Mouse (Mus musculus): ENCODE results near the gene Pklr.

The Pklr gene

DNA sequence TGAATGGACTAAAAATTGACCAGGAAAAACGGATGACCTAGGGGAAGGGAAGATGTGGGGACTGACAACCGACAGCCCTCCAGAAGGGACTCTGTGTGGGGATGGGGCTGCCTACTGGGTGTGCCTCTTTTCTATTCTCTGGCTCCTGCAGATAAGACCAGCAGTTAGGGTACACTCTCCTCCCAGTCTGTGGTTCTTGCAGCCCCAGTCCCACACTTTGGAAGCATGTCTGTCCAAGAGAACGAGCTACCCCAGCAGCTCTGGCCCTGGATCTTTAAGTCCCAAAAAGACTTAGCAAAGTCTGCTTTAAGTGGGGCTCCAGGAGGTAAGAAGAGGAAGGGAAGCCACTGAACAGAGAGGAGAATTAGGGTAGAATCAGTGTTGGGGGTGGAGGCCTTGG lies at the start of gene Pklr:
Gene Pklr, plus strand, starts transcription at position 185 of the 400 bp plus-strand sequence.
- DNase-seq (ENCODE audit: low spot score): no peak

DNA sequence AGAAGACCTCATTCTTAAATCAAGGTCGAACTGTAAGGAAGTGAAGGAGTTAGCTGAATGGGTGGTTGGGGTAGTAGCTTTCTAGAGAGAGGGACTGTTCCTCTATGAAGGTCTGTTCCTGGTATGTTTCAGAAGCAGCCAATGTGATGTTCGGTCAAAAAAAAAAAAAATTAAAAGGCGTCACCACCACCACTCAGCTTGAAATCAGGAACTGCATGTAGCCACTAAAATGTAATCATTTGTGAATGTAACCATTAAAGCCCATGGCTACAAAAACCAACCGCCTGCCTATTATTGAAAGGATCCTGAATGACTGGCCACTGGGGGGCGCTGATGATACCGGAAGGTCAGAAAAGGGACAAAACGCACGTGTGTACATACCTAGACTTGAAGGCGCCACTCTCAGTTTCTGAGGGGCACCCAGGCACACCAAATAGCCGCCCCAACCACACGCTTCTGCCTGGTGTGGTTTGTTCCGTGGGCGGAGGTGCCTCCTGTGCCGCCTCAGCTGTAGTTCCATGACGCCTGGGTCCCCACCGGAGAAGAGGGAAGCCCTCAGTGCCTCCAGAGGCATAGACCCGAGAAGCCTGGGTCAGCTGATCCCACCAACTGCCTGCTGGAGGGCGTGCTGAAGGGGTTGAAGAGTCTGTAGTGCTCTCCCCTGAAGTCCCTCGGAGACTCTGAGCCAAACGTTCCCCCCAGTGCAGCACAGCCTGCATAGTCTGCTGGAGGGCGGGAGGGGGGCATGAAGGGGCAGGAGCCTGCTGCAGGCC lies 48.4 kb upstream of the Pklr start:
- peak; percentile 90 for DNase-seq (ENCODE audit: low spot score)

DNA sequence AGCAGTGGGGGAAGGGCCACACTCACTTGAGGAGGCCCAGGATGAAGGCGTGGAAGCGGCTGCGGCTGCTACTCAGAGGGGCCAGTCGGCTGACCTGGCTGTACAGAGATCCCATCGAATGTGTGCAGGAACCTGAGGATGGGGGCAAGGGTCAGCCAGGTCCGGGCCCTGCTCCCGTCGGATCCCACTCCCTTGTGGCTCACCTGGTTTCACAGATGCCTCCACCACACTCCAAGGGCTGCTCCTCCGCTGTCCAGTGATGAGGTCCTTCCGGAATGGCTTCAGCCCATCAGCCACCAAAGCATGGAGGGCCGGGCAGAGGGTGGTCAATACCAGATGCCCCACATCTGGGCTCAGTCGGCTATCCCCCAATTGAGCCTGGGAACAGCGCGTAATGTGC lies 47.0 kb upstream of the Pklr start:
- no peak for DNase-seq (ENCODE audit: low spot score)

DNA sequence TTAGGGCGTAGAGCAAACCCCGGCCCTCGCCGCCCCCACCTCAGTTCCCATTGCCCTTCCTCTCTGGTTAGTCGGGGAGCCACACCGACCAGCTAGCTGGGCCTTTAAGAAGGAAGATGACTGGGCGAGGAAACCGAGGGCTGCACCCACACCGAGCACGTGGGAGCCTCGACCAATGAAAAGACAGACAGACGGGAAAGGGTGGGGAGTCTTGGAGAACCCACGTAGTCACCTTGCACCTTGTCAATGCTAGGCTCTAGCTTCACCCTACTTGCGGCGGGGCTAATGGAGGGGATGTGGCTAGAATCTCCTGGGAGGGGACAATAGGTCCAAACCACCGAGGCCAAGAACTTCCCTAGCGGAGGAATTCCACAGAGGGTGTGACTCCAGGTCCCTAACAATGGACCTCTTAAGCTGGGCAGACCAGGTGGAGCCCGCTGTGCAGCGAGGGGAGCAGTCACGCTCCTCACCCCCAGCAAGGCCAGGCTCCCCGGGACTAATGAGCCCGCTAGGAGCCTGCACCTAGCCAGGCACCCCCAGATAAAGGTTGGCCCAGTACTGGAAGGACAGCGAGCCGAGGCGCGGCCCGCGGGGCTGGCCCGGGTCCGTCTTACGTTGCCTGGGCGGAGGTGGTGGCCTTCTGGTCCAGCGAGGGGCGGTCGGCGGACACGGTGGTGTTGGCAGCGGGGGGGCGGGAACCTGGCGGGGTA lies 45.9 kb upstream of the Pklr start:
- peak; percentile 88 for DNase-seq (ENCODE audit: low spot score)

DNA sequence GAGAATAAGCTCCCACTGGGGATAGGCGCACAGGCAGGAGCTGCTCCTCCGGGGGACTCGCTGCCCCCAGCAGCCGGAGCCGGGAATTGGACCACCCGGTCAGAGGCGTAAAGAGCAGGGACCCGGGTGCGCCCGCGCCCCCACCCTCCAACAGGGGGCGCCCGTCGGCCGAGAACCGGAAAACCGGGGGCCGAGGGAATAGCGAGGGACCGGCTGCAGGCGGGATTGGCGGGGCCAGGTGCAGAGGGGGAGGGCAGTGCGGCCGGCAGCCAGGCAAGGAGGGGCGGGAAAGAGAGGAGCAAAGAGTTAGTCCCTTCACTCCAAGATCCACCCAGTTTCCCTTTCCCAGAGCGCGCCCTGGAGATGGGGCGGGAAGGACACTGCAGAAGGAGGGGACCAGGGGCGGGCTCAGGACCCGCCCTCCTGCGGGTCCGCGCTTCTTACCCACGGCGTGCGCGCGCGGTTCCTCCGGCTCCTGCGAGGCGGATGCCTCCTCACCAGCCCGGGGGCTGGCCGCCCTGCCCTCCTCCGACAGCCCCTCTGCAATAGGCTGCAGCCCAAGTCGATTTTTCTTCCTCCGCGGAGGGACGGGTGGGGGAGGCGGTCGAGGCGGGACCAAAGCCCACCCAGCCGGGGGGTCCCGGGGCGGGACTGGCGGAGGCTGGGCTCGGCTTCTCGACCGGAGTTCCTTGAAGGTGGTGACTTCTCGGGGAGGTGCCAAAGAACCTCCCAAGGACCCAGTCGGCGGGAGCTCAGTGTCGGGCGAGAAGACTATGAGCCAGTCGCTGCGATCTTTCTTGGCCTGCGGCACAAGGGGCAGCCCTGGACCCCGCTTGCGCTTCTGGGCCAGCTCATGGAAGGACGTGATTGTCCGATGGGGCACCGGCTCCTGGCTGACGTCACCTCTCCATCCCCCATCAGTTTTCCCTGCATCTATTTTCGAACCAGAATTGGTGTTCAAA lies 45.0 kb upstream of the Pklr start:
- peak; percentile 81 for DNase-seq (ENCODE audit: low spot score)

DNA sequence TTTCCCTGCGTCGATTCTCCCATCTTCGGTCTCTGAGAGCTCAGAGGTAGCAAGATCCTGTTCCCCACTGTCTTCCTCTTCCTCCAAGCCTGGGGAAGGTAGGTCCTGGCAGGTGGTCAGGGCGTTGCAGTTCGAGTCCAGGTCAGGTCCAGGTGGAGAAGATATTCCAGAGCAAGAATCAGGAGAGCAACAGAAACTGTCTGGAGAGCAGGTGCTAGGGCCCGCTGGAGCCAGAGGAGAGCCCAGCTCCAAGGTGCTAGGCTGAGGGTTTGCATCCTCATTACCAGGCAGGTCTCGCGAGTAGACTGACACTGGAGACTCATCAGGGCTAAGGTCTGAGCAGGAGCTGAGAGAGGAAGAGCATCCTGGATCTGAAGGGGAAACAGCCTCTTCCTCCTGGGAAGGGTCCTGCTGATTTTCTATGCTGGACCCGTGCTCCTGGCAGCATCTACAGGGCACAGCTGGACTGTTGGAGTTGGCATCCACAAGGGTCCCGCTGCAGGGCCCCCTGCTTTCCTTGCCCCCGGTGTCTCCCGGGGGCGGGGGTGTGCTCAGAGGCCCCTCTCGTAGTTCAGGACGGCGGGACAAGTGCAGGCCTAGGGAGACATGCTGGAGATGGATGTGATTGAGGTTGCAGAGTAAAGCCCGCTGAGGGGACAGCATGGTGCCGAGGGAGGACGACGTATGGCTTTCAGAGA lies 44.0 kb upstream of the Pklr start:
- DNase-seq (ENCODE audit: low spot score): no peak

DNA sequence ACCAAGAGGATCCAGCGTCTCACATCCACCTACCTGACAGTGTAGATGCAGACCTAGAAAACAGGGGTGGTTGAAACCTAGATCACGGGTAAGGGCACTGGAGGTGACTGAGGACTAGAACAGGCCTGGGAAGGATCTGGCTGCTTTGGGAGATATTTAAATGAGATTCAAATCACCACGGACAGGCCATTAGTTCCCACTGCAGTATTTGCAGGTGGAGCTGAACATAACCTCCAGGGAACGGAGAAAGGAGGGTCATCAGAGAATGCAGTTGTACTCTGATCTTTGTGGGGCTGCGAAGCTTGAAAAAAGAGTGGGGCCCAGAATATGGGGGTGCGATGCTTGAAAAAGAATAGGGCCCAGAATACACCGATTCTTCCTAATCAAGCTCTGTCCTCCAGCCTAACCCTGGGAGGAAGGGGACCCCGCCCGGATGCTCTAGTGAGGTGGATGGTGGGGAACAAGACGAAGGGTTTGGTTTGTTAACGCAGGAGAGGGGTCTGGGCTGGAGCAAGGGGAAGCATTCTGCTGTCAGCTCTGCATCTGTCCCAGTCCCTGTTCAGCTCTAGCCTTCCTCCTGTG lies 43.3 kb upstream of the Pklr start:
- DNase-seq (ENCODE audit: low spot score): no peak

DNA sequence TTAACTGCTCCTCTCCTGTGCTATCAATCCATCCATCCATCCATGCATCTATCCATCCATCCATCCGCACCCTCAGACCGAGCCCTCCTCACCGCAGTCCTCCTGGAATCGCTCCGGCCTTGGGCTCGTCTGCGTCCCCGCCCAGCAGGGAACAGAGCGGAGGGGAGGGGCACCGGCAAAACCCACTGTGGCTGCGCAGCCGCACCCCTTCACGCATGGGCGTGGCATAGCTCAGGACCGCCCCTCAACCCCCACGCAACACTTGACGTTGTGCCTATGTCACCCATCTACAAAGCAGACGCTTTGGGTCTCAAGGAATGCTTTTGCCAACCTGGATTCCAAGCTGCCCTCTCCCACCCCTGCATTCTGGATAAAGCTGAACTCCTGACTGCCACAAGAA lies 42.8 kb upstream of the Pklr start, which contains the start of gene Rusc1:
Gene Rusc1, minus strand, starts transcription at position 137 of the 400 bp plus-strand sequence.
- peak; percentile 83 for DNase-seq (ENCODE audit: low spot score)

DNA sequence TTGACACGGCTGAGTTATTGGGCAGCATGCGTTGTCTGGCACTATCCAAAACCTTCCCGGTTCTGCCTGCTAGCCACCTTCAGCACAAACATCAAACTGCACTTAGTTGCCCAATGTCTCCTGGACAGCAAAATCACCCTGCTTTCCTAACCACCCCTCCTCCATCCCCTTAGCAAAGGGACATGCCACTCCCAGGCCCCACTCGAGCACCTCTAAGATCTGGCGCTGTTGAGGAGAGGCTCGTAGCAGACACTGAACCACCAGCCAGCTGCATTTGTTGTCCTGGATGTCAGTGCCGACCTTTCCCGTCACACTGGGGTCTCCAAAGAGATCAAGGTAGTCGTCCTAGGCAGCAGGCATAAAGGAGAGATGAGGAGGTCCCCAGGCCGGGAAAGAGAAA lies 41.9 kb upstream of the Pklr start:
- DNase-seq (ENCODE audit: low spot score): no peak

DNA sequence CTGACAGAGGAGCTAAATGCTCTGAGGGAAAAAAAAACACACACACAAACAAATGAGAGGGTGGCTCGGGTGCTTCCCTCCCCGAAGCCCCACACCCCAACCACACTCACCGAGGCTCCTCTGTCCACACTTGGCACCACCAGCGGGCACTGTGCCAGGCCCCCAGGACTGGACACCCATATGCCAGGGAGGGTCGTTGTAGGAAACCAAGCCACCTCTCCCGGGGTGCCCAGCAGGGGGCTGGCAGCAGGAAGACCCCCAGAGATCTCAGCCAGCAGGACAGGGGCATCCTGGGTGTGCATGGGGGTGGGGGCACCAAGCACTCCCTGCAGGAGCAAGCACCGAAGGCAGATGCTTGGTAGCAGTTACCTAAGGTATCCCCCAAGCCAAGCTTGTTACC lies 35.1 kb upstream of the Pklr start, which contains the start of gene Gm43738:
Gene Gm43738, minus strand, starts transcription at position 289 of the 400 bp plus-strand sequence.
- no peak for DNase-seq (ENCODE audit: low spot score)

DNA sequence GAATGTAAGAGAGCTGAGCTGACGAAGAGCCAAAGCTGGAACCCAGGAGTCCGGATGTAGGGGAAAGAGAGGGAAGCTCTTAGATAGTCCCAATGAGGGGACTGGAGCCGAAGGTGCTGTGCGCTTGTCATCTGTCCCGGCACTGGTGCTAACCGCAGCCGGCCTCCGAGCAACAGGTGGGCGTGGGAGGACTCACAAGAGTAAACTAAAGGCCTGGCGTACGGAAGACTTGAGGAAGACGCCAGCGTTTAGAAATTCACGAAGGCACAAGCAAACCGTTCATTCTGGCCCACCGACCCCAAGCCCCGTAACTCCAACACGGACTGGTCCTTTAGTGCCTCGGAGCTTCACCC lies 34.5 kb upstream of the Pklr start:
- no peak for DNase-seq (ENCODE audit: low spot score)

DNA sequence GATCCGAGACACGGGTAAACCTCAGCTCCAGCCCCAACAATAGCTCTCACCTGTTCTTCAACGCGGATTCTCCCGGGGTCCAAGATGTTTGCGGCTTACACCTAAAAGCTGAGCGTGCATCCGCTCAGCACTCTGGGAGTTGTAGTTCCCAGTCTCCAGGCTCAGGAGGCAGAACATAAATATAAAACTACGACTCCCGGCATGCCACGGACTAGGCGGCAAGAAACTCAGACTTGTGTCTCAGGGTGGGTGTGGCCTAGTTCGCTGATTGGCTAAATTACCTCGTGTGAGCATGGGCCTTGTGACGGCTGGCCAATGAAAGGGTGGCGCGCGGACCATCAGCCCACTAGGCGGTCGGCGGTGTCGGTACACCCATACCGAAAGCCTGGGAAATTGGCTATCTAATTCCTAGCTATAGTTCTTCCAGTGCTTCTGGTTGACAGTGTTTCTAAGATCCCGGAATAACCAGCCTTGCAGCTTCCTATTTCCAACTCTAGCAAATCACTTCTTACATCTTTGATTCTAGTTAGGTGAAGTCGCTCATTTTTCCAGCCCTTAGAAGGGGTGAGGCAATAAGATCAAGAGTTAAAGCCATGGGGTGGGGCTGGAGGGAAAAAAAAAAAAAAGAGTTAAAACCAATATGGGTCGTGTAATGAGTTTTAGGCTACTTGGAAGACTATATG lies 34.0 kb upstream of the Pklr start, which contains the start of gene Fdps:
Gene Fdps, minus strand, starts transcription at position 148 of the 683 bp plus-strand sequence.
- peak; percentile 100 for DNase-seq (ENCODE audit: low spot score)

DNA sequence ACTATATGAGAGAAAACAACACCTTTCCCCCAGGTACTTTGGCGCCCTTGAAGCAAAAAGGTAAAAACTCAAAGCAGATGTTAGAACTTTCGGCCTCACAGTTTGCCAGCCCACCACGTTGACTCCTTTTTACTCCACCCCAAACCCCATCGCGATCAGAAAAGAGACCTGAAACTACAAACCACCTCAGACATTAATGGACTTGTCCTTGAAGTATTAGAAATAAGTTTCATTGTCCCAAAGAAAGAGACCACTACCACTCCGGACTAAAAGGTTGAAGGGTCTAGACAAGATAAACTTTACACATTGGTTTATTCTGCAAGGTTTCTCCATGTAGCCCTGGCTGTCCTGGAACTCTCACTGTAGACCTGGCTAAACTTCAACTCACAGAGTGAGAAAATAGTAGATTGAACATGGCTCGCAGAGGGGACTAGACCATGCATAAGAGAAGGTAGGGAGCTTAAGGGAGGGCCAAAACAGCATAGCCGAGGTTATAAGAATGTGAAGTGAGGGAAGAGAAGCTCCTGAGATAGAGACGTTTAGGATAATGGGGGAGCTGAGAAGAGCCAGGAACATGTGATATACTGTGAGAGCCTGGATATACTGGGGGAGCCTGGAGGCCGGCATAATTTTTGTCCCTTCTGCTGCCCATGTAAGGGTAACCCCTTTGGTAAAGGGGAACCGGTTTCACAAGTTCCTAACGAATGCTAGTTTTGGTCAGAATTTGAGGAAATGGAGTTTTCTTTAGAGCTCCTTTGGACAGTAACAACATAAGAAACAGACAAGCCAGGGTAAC lies 33.2 kb upstream of the Pklr start:
- no peak for DNase-seq (ENCODE audit: low spot score)

DNA sequence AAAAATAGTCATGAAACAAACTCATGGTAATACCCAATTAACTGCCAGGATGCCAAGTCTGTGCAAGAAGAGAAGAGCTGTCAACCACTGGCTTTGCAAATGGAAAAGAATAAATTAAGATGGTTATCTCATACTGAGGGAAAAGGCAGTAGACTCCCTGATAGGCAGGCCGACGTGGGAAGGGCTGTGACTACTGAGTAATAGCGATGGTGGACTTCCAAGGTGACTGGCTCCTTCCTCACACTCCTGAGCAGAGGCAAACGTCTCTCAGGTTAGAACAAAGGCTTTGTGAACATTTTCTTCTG lies 32.7 kb upstream of the Pklr start:
- DNase-seq (ENCODE audit: low spot score): no peak

DNA sequence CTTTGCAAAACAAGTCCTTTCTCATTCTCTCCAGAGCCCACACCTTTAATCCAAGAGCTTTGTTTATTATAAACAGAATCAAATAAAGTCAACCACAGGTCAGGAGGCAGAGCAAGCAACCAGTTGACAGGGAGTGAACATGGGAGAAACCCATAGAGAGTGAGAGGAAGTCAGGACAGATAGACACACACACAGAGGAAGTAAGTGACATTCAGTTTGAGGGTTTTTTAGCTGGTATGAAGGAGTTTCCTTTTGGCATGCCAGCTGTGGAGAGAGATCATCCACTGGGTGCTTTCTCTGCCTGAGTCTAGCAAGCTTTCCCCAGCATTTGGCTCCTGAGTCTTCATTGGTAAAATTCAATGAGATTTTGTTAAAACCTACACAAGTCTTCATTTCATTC lies 29.1 kb upstream of the Pklr start:
- no peak for DNase-seq (ENCODE audit: low spot score)

DNA sequence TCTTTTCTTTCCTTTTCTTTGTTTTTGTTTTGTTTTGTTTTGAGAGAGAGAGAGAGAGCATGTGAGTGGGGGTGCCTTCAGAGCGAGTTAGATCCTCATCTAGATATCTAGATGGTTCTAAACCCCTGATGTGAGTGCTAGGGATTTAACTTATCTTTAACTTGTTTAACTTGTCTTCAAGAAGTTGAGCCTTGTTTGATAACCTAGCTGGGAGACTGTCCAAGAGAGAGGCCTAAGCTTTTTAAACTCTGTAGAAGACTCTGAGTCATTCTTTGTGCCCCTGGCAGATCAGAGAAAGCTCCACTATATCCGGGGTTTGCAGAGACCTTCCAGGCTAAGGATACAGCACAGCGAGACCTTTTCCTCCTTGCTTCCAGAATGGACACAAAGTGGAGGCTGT lies 28.4 kb upstream of the Pklr start:
- DNase-seq (ENCODE audit: low spot score): no peak

DNA sequence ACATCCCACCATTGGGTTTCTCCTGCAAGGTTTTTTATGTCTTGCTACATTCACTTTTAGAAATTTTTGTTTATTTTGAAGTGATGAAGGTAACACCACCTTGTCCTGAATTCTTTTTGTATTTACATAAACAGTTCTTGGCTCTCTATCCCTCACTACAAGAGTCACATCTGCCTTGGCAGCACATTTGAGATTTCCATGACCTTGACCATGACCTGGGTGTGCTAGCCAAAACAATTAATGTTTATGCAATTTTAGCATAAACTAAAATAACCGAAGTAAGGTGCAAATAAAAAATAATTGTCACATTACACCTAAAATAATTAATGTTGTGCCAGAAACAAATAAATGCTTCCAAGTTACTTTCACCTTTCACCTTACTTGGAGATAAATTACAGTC lies 27.8 kb upstream of the Pklr start:
- no peak for DNase-seq (ENCODE audit: low spot score)

DNA sequence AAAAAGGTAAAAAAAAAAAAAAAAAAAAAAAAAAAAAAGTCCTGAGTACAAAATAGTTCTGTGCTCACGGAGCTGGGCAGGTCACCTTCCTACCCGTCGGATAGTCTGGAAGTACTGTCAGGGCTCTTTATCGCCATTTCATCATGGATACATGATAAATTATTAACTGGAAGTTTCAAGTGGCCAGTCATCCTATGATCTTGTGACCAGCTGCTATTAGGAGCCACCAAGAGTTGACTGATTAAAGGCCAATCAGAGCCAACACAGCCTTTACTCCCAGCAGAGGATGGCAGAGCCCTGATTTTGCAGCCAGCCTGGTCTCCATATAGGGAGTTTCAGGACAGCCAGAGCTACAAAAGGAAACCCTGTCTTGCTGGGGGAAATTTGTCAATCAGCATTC lies 22.9 kb upstream of the Pklr start:
- no peak for DNase-seq (ENCODE audit: low spot score)

DNA sequence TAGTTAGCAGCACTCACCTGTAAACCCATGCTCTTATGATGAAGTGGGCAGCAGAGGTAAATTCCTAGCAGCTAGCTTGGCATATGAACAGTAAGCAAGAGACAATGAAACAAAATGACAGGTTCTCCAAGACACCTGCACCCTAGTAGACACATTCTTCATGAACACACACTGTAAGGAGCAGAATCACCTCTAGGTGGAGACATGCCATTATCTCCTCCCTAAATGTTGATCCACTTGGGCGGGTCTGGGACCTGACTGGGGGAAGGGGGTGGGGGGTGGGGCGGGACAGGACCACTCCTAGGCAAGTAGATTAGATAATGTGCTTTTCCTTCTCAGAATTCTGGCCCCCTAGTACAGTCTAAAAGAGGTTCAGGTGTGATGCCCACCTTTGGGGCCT lies 20.4 kb upstream of the Pklr start:
- DNase-seq (ENCODE audit: low spot score): peak; percentile 61

DNA sequence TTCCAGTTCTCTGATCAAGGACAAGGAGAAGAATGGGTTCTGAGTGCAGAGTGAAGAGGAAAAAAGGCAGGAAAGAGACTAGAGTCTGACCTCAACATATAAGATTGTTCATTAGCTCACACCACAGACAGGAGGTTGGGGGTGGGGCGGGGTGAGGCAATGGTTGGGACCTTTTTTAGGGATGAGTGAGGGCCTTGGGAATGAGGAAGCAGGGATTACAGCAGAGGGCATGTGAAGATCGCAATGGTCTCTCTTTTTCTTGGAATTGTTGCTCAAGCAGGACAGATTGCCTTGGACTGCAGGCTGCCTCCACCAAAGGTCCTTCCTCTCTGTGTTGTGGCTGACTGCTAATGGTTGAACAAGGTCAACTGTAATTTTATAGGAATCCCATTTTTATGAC lies 12.6 kb upstream of the Pklr start:
- no peak for DNase-seq (ENCODE audit: low spot score)

Measured in embryo, embryonic 10.5 days (tissue).